Mouse (Mus musculus) heart, adult 8-10 months (tissue): Measurements from ENCODE around the gene Majin. TPM values are rescaled to one million over a fixed set of nuclear protein-coding genes. Genes with fewer than 3 reads are reported as not detected.

Source experiments
- DNase-seq: peaks from one replicate; pipeline ENCODE4 v3.0.0; 2022; ENCODE audit warnings: low spot score
- microRNA-seq: library from miRNA; unstranded; fragments of <30 nt; microRNA quantifications from one replicate; pipeline ENCODE4 v1.2.0, GENCODE M21; 2022
- total RNA-seq, 4 experiments: library from RNA; stranded (reverse); gene quantifications; 2 replicates each; pipeline ENCODE4 v1.2.4; 2022

Majin gene
- total RNA-seq, 4 experiments from 2014 or later: not detected

DNA sequence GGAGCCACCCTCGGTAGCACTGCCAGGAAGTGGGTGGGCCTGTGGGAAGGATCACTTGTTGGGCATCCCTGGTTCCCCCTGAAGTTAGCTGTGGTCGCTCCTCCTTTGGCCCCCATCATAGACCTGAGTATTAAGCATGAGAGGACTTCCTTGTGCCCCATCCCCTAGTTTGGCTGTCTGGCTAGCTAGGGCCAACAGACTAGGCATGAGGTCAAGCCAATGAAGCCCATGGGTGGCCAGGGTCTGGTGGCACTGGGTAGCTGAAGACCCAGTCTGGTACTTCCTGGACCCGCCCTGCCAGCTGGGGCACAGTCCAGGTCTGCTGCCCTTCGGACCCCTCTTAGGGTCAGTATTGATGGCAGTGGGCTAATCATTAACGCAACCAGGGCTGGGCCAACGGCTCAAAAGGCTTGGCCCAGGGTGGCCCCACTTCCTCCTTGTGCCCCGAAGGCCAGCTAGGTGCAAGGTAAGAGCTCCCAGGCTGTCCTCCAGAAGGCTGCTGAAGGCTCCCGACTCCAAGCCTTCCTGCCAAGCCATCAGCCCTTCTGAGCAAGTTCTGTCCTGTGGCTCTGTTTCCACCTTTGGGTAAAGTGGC lies 78.7 kb downstream of the Majin start:
- no peak for DNase-seq

DNA sequence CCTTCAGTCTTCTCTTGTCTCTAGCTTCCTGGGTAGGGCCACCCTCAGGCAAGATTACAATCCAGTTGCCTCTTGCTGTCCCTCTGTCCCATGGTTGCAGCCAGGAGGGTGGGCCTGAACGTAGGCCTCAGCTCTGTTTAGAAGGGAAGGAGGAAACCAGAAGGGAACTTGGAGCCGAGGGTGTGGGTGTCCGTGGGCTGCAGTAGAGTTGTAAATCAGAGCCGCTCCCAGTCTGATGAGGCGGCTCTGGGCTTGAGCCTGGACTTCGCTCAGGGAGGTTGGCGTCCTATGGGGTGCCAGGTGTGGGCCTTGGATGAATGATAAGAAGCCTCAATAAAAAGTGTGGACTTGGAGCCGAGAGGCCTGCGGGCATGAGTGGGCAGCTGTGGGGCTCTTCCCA lies 80.0 kb downstream of the Majin start:
- no peak for DNase-seq

DNA sequence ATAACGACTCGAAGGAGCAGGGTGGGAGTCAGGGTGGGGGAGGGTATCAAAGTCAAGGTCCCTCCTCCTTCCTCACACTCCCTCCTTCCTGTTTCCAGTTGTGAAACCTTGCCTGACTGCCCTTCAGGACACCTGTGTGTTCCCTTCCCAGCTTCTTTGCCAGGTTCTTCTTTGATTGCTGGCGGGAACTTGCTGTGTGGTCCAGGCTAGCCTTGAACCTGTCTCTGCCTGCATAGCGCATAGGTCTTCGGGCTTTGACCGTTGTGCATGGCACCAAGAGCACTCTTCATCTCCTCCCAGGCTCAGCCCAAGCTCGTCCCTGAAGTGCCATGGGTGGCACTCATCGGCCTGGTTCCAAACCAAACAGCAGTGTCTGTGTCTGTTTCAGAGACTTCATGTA lies 80.8 kb downstream of the Majin start:
- no peak for DNase-seq

DNA sequence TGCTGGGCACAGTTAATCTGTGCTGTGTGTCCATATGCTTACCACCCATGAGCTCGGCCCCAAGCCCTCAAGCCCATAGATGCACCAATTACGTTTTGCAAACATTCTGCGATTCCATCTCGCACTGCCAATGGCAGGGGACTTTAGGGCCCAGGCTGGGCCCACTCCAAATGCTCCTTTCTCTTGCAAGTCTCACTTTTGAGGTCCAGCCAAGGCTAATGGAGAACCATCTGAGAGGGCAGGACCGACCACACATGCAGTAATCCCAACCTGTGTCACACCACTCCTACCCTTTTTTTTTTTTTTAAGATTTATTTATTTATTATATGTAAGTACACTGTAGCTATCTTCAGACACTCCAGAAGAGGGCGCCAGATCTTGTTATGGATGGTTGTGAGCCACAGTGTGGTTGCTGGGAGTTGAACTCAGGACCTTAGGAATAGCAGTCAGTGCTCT lies 81.6 kb downstream of the Majin start:
- no peak for DNase-seq

DNA sequence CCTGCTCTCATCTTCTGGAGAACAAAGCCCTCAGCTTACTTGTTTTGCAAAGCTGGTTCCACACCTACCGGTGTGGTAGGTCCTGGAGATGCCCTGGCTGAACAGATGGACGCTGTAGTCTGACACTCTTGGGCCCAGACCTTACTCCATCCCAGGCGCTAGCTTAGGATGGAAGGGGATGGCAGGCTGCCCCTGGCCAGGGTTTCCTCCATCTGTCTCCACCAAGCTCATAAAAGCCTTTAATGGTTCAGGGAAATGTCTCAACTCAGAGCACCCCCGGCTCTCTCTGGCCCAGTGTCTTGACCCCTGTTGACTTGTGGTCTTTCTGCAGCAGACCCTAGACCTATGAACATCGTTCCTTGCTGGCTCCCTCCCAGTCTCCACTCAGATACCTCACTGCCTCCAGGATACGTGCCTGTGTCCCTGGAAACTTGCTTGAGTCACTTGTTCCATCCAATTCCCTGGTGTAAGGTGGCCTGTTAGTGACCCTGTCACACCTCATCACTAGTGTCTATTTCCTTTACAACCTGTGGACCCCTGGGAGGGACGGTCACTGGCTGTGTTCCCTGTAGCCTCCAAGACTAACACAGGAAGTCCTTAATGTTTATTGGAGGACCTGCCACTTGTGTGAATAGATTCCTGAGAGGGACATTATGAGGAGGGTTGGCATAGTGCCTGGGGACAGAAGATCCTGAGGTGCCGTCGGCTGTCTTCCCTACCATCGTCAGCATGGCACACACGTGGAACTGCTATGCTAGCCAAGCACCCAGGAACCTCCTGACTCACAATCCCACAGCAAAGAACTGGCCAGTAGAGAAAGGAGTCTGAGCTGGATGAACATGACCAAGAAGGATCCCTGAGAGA lies 83.3 kb downstream of the Majin start:
- DNase-seq: peak; percentile 74

DNA sequence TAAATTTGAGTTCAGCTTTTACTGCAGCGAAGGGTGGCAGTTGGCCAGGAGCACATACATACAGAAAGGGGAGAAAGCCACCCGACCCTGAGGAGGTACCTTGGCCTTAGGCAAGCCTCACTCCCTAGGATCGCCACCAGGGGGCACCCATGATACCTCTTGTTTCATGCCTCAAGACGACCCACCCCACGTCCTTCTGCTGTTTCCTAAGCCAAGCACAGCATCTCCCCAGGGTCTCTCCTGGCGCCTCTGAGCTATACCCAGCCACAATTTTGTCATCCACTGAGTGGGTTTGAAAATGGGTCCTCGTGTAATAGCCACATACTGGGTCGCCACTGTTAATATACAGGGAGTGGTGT lies 84.0 kb downstream of the Majin start:
- DNase-seq: peak; percentile 90

DNA sequence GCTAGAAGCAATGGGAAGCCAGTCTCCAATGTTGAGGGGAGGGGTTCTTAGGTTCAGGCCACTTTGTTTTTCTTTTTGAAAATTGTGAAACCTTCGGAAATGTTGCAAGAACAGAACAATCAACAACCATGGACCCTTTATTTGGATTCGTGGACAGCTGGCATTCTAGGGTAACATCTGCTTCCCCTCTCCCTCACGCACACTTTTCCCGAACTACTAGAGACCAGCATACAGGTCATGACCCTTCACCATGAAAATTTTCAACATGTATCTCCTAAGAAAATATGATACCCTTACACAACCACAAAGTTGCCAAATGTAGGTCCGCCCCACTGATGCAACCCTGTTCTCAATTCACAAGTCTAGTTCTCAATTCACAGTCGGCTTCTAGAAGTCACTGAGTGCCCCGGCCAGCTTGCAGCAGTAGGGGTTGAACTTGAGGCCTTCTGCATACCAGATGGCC lies 84.5 kb downstream of the Majin start:
- no peak for DNase-seq

DNA sequence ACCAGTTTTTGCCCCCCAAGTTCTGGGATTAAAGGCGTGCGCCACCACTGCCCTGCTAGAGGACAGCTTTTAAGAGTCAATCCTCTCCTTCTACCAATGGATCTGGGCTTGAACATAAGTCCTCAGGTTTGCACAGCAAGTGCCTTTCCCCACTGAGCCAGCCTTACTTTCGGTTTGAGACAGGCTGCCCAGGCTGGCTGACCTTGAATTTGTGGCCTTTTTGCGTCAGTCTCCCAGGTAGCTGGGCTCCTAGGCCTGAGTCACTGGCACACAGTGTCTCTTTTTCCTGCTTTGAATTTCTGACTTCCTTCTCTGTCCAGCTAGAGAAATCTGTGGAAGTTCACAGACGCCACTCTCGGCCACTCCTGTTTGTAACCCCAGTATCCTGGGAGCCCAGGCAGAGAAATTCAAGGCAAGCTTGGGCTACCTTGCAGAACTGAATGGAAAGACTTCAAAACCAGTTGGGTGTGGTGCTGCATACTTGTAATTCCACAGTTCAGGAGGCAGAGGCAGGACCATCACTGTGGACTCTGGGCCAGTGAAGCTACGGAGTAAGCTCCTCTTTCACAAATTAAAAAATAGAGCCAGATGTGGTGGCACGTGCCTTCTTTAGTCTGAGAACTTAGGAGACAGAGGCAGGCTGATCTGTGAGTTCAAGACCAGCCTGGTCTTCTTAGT lies 85.7 kb downstream of the Majin start:
- no peak for DNase-seq

DNA sequence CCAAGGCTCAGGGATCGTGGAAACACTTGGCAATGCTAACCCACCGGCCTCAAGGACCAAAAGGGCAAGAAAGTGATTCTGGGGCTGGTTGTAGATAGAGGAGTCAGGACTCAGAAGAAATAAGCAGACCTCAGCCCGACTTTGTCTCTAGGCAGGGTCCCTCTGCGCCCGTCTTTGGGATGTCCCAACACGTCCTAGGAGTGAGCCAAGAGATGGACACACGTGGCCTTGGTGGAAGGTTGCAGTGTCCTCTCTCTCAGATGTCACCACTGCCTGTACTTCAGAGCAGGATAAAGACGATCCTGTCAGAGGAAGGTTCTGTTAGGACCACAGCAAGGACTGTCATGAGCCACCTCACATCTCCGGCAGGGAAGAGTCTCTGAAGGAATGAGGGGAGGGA lies 86.5 kb downstream of the Majin start:
- no peak for DNase-seq

DNA sequence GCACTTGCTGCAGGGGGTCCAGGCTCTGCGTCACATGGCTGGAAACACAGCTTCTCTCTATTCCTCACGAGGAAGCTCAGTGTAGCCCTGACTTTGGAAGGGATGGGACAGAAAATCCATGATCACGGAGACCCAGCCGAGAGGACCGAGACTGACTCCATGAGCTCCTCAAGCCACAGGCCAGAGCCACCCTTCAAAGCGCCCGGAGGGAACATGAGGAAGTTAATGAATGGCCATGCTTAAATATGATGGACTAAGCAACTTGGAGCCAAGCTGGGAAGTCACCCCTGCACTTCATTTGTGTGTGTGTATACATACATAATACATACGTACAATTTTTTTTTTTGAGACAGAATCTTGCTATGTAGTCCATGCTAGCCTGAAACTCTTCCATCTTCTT lies 87.0 kb downstream of the Majin start:
- DNase-seq: no peak

DNA sequence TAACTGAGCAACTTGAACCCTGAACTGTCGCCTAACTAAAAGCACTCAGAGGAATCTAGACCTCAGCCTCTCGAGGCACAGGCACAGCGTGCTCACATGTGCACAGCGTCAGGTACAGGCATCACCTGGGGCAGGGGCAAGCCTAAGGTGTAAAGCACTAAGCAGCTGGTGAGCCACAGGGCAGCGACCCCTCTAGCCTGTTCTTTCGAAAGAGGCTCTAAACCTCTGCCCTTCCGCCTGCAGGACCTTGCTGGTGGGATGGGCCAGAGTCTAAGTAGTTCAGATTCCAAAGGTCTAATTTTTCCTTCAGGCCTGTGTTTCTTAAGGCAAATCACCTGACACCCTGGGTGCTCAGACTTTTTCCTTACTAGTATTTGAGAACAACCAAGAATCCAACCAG lies 87.9 kb downstream of the Majin start:
- no peak for DNase-seq

DNA sequence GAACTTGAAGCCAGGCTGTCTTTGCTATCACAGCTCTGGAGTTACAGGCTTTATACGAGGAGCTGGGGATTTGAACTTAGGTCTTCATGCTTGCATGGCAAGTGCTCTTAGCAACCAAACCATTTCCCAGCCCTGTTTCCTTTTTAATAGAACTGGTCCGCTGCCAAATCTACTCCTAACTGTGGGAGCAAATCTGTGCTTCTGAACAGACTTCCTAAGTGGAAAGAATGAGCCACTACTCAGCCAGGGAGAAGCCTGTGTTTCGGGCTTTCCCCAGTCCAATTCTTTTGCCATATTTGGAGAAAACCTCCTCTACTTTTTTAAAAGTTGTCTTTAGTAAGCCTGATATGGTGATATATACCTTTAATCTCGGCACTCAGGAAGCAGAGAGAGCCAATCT lies 88.5 kb downstream of the Majin start:
- DNase-seq: peak; percentile 82

DNA sequence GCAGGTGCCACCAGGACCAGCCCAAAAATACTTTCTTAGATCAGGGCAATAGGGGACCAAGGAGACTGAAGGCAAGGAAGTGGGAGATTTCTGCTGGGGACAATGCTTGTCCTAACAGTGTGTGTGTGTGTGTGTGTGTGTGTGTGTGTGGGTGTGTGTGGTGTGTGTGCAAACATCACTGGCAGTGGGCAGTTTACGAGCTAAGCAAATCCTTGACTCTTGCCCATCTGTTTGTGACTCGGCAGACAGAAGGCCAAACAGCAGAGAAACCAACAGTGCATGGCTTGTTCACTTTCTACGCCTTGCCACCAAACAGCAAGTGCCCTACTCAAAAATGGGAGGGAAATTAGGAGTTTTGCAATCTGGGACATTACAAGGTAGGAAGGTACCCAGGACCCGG lies 89.4 kb downstream of the Majin start:
- no peak for DNase-seq

Small RNAs within 50 kb of the gene (microRNA-seq; reads per million reads assigned to microRNA genes)
- 37.0 reads per million, percentile 45 among the genes with 10 or more reads in this experiment for gene Mir192
- gene Mir194-2: 29.4 reads per million, percentile 43 among the genes with 10 or more reads in this experiment

Other genes starting within 250 kb of the Majin start
- 10 to 100 TPM in 2 of 4 experiments, 1 to 10 TPM in 2; 7.8 to 13.5 (median 9.3) TPM for gene Pola2, start 220.2 kb upstream of the Majin start, total RNA-seq
- not detected for gene Slc22a20, start 198.2 kb upstream of the Majin start, total RNA-seq
- gene Capn1, start 168.5 kb upstream of the Majin start, total RNA-seq: 10 to 100 TPM; 28.2 to 43.0 (median 35.8) TPM
- 10 to 100 TPM; 18.9 to 21.7 (median 21.4) TPM for gene Syvn1, start 137.8 kb upstream of the Majin start, total RNA-seq
- 10 to 100 TPM; 33.7 to 44.8 (median 40.9) TPM for gene Mrpl49, start 126.6 kb upstream of the Majin start, total RNA-seq
- 100 to 1,000 TPM; 526 to 624 (median 583) TPM for gene Fau, start 126.5 kb upstream of the Majin start, total RNA-seq
- 10 to 100 TPM; 11.8 to 14.1 (median 13.0) TPM for gene Znhit2, start 123.2 kb upstream of the Majin start, total RNA-seq
- gene Tm7sf2, start 116.0 kb upstream of the Majin start, total RNA-seq: 1 to 10 TPM; 3.1 to 3.9 (median 3.2) TPM
- 10 to 100 TPM; 18.3 to 23.7 (median 21.1) TPM for gene Vps51, start 107.2 kb upstream of the Majin start, total RNA-seq
- not detected for gene Tmem262, start 104.4 kb upstream of the Majin start, total RNA-seq
- not detected for gene Gm28374, start 102.1 kb upstream of the Majin start, total RNA-seq
- gene Zfpl1, start 99.4 kb upstream of the Majin start, total RNA-seq: 10 to 100 TPM; 15.4 to 20.8 (median 17.4) TPM
- gene Cdca5, start 99.4 kb upstream of the Majin start, total RNA-seq: under 1 TPM in 1 of 4 experiments, not detected in 3; 0.16 TPM
- gene AC131692.1, start 90.0 kb upstream of the Majin start, total RNA-seq: not detected
- not detected for gene Naaladl1, start 78.6 kb upstream of the Majin start, total RNA-seq
- 10 to 100 TPM in 1 of 4 experiments, 1 to 10 TPM in 3; 8.0 to 10.4 (median 9.0) TPM for gene Sac3d1, start 65.7 kb upstream of the Majin start, total RNA-seq
- gene Snx15, start 56.1 kb upstream of the Majin start, total RNA-seq: 10 to 100 TPM; 14.8 to 18.0 (median 15.6) TPM
- 1 to 10 TPM in 1 of 4 experiments, under 1 TPM in 3; 0.31 to 1.4 (median 0.43) TPM for gene Batf2, start 43.4 kb upstream of the Majin start, total RNA-seq
- gene Arl2, start 42.8 kb upstream of the Majin start, total RNA-seq: 10 to 100 TPM; 77.6 to 82.7 (median 79.4) TPM
- gene Gpha2, start 42.0 kb downstream of the Majin start, total RNA-seq: not detected
- 10 to 100 TPM; 32.9 to 35.9 (median 34.4) TPM for gene Ppp2r5b, start 51.5 kb downstream of the Majin start, total RNA-seq
- 10 to 100 TPM; 22.3 to 28.0 (median 25.8) TPM for gene Atg2a, start 57.3 kb downstream of the Majin start, total RNA-seq
- gene Ehd1, start 92.3 kb downstream of the Majin start, total RNA-seq: 10 to 100 TPM; 88.7 to 99.1 (median 92.3) TPM
- 10 to 100 TPM; 14.7 to 17.1 (median 15.4) TPM for gene Cdc42bpg, start 122.1 kb downstream of the Majin start, total RNA-seq
- gene Men1, start 150.6 kb downstream of the Majin start, total RNA-seq: 10 to 100 TPM in 3 of 4 experiments, 1 to 10 TPM in 1; 10.0 to 16.0 (median 12.3) TPM
- gene Map4k2, start 156.7 kb downstream of the Majin start, total RNA-seq: 10 to 100 TPM; 33.4 to 44.4 (median 34.7) TPM
- 100 to 1,000 TPM in 1 of 4 experiments, 10 to 100 TPM in 3; 84.3 to 103 (median 91.3) TPM for gene Sf1, start 179.3 kb downstream of the Majin start, total RNA-seq
- gene Pygm, start 200.0 kb downstream of the Majin start, total RNA-seq: 1,000 to 10,000 TPM; 1,301 to 1,379 (median 1,330) TPM
- 10 to 100 TPM; 31.2 to 51.0 (median 43.8) TPM for gene Rasgrp2, start 215.0 kb downstream of the Majin start, total RNA-seq
- gene Nrxn2, start 234.3 kb downstream of the Majin start, total RNA-seq: 1 to 10 TPM; 3.3 to 6.8 (median 4.1) TPM